Mouse (Mus musculus) hindlimb bud, embryonic 11.5 days (tissue): ENCODE results near the gene Ttc22.

Experiments used
- DNase-seq: peaks from one replicate; pipeline ENCODE4 v3.0.0-alpha.2; 2012; ENCODE audit warnings: low read depth, low spot score; ENCODE audit errors: extremely low spot score

Ttc22 gene

DNA sequence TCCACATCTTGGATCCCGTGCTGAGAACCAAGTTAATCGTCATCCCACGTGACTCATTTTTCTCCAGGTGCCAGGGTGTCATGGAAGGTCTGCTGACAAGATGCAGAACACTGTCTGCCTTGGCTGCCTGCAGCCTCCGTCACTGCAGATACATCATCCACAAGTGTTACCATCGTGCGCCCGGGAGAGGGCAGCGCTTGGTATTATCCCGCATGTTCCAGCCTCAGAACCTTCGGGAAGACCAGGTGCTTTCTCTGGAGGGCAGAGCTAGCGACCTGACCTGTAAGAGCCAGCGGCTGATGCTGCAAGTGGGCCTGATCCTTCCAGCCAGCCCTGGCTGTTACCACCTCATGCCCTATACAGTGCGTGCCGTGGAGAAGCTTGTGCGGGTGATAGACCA is 30.8 kb downstream of the Ttc22 start:
- no peak for DNase-seq

GRCm38 (mm10) chr4:106655681-106656080 is 33.4 kb downstream of the Ttc22 start:
- no peak for DNase-seq

DNA sequence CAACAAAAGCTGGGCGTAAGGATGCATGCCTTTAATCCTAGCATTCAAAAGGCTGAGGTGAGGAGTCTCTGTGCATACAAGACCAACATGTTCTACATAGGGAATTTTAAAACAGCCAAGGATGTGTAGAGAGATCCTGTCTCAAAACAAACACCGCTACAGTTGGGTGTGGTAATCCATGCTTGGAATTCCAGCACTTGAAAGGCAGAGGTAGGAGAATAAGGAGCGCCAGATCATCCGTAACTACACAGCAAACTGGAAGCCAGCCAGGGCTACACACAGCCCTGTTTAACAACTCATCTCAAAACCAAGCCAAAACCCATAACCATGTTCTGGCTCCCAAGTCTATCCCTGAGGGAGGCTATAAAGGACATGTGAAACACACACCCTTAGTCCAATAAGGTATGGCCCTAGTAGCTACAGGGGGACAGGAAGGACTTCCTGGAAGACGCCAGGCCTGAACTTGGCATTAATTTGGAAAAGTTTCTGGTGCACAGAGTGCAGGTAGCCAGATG is 41.8 kb downstream of the Ttc22 start:
- no peak for DNase-seq

GRCm38 (mm10) chr4:106664697-106665096 is 42.5 kb downstream of the Ttc22 start:
- DNase-seq = no peak

DNA sequence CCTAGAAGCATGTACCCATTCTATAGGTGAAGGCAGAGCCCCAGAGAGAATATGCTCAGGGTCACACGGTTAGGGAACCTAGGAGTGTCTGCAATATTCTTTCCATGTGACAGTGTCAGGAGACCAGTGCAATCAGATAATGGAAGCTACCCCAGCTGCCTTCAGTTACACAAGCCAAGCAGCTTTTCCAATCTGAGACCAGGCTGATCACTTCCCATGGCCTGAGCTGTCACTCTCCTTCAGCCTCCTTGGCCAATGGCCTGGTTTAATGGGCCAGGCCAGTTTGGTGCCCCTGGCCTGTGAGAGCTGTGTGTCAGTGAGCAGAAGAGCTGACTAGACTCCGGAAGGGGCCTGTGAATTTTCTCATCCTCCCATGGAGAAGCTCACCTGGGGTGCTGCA is 43.0 kb downstream of the Ttc22 start:
- DNase-seq = no peak

DNA sequence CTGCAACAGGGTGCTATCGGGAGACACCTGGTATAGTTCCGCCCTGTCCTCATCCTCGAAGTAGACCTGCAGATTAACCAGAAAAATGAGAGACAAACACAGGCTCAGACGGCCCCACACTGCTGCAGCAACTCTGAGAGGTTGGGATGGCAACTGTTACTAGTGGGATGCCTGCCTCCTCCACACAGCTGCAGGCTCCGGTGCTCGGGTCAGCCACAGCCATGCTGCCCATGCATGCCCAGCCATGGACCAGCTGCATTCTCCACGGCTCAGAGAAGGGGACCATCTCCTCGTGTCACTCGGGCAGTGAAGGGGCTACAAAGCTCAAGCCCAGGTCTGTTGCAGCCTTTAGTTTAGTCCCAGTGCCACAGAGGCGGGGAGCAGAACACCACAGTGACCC is 43.4 kb downstream of the Ttc22 start:
- no peak for DNase-seq

DNA sequence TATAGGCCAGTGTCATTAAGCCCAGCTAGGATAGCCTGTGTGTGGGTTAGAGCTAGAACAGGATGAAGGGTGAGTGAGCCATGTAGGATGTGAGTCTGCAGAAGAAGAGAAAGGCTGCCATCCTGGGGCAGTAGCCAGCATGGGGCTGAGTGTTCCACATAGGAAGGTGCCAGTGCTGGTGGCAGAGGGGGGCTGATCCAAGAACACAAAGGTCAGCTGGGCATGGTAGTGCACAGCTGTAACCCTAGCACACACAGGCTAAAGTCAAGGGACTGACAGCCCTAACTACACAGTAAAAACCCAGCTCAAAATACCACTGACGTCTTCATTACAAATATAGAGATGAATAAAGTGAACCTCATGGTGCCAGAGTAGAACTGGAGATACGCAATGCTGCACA is 44.3 kb downstream of the Ttc22 start:
- no peak for DNase-seq

GRCm38 (mm10) chr4:106676749-106677148 is 54.5 kb downstream of the Ttc22 start:
- DNase-seq = no peak

- DNase-seq = peak; percentile 61
Measured at GRCm38 (mm10) chr4:106678442-106679118, 56.3 kb downstream of the Ttc22 start, which contains the start of gene Ttc4. Gene Ttc4 (minus strand): TSS chr4:106678944.

GRCm38 (mm10) chr4:106679152-106679551 is 56.9 kb downstream of the Ttc22 start:
- DNase-seq = no peak

DNA sequence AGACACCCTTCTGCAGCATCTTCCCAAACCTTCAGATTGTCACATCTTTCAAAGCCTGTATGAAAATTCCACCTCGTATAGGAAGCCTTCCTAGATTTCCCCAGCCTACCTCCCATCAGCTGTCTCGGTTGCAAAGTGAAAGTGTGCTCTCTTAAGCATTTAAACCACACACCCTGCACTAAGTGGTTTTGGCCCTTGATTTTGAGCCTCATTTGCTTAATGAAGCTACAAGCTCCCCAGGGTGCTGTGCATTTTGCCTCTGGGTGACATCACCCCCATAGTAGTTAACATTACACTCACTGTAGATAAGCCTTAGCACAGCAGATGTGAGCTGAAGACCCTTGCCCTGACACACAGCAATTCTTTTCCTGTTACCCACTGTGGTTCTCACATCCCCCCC is 58.7 kb downstream of the Ttc22 start:
- no peak for DNase-seq

- DNase-seq = no peak
Measured at GRCm38 (mm10) chr4:106688636-106689296, 66.5 kb downstream of the Ttc22 start.
